ENCODE assay signal across 8 mouse cellular contexts in the genomic region with DNA sequence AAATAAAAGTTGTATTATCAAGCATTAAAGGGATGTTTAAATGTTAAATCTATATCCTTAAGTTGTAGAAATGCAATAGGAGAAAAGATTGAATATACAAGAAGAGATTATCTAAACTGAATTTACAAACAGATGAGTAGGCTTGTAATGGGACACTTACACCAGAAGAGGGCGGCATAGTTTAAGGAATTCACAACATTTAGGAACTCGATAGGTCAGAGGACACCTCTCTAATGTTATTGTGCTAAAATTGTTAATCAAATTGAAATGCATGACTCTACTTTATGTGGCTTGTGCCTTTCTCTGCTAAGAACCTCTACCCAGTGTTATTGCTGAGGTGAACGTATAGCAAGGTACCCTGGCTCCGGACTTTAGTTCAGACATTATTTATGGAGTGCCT.
DNase-seq lines count a peak whose midpoint lies in the region; ATAC-seq and TF ChIP-seq lines count a peak whose summit lies in the region.

No protein-coding gene starts in this region.

- no peaks in the 10 kb centered on the region for H3K27me3 ChIP-seq in heart, embryonic 12.5 days (replicated peaks)
- H3K27me3 ChIP-seq in Patski, result peaks cover 31% of the 10 kb centered on the region
- H3K27me3 ChIP-seq in forebrain, postnatal 0 days (ENCODE audit: insufficient read depth, low read length), result no peaks in the 10 kb centered on the region

- intact Hi-C loops in heart, postnatal 10 days (cut with DNase I), result loop anchor here (1.0 to 10.0 kb wide), 5 partner anchors 300 to 1793 kb away; a partner anchor contains a TSS

- POLR2A ChIA-PET in Patski (lab: Charles Lee), result no interaction called here

- H3K27ac ChIP-seq in heart, embryonic 12.5 days (ENCODE audit: poor library complexity, severe bottlenecking), result no peak overlapping the region
- no peak overlapping the region for H3K27ac ChIP-seq in forebrain, postnatal 0 days (ENCODE audit: low read depth, low read length)

- no peak overlapping the region for H3K9ac ChIP-seq in heart, embryonic 12.5 days
- H3K9ac ChIP-seq in forebrain, postnatal 0 days, result no peak overlapping the region

- no peaks in the 10 kb centered on the region for H3K4me1 ChIP-seq in heart, embryonic 12.5 days (replicated peaks)
- no peaks in the 10 kb centered on the region for H3K4me1 ChIP-seq in forebrain, postnatal 0 days (ENCODE audit: insufficient read depth)

- H3K4me2 ChIP-seq in heart, embryonic 12.5 days, result no peak overlapping the region
- H3K4me2 ChIP-seq in forebrain, postnatal 0 days (ENCODE audit: low read depth), result no peak overlapping the region

- no peak for TF ChIP-seq CTCF in Patski (IDR thresholded peaks at IDR 0.05)
- TF ChIP-seq CTCF in forebrain, postnatal 0 days (IDR thresholded peaks at IDR 0.05; ENCODE audit: low read depth), result peak; percentile 79

- WGBS in heart, embryonic 12.5 days, result 39% methylated on average over 4 of the region's 4 CpGs
- 34% methylated on average over 4 of the region's 4 CpGs for WGBS in forebrain, postnatal 0 days

- CTCF ChIA-PET in Patski (lab: Charles Lee), result interaction anchor here (0.8 to 2.0 kb wide), 8 partner anchors 11 to 306 kb away, joined by 3 to 7 read pairs (median 4); no protein-coding TSS in a partner anchor

- no peak for ATAC-seq in heart, embryonic 12.5 days (ENCODE audit: insufficient number of reproducible peaks, low FRiP score)
- peak; percentile 48 for ATAC-seq in Patski
- peak; percentile 70 for ATAC-seq in forebrain, postnatal 0 days
- ATAC-seq in activated CD4-positive, CD25-positive, alpha-beta regulatory T cell, adult 4 months, result no peak

- DNase-seq in heart, postnatal 10 days, result peak; percentile 13 to 22
- DNase-seq in Patski (ENCODE audit: low read depth, low spot score), result no peak
- DNase-seq in forebrain, postnatal 0 days, result peak; percentile 73
- DNase-seq in lung, postnatal 25 days (ENCODE audit: low spot score), result peak; percentile 5
- no peak for DNase-seq in heart, adult 11 months
- DNase-seq in gastrocnemius, adult 8-10 months (ENCODE audit: low spot score in 2 of 2), result no peak

- H3K9me3 ChIP-seq in heart, embryonic 12.5 days (replicated peaks), result no peaks in the 10 kb centered on the region
- H3K9me3 ChIP-seq in forebrain, postnatal 0 days (ENCODE audit: low read length), result no peaks in the 10 kb centered on the region

- in situ Hi-C loops in Patski (cut with MboI; ENCODE audit: low pct_unique_long_range_greater_than_20kb), result no loop called here

- no peaks in the 10 kb centered on the region for H3K36me3 ChIP-seq in heart, embryonic 12.5 days
- no peaks in the 10 kb centered on the region for H3K36me3 ChIP-seq in forebrain, postnatal 0 days (ENCODE audit: insufficient read depth)

- no peak overlapping the region for H3K4me3 ChIP-seq in heart, embryonic 12.5 days
- H3K4me3 ChIP-seq in forebrain, postnatal 0 days (ENCODE audit: low read depth, low read length), result no peak overlapping the region

Comparison
In these comparisons a context has a peak if more than half of its experiments do, and no peak if none do; other contexts are left out.
1. DNase-seq: peak in heart, postnatal 10 days (2 of 2), forebrain, postnatal 0 days (single experiment) and lung, postnatal 25 days (single experiment); none in Patski (single experiment), heart, adult 11 months (single experiment) and gastrocnemius, adult 8-10 months (0 of 2).
2. ATAC-seq: peak in Patski (single experiment) and forebrain, postnatal 0 days (single experiment); none in heart, embryonic 12.5 days (single experiment) and activated CD4-positive, CD25-positive, alpha-beta regulatory T cell, adult 4 months (single experiment).